Mouse (Mus musculus): ENCODE measurements around the gene Zfp607a.

DNA sequence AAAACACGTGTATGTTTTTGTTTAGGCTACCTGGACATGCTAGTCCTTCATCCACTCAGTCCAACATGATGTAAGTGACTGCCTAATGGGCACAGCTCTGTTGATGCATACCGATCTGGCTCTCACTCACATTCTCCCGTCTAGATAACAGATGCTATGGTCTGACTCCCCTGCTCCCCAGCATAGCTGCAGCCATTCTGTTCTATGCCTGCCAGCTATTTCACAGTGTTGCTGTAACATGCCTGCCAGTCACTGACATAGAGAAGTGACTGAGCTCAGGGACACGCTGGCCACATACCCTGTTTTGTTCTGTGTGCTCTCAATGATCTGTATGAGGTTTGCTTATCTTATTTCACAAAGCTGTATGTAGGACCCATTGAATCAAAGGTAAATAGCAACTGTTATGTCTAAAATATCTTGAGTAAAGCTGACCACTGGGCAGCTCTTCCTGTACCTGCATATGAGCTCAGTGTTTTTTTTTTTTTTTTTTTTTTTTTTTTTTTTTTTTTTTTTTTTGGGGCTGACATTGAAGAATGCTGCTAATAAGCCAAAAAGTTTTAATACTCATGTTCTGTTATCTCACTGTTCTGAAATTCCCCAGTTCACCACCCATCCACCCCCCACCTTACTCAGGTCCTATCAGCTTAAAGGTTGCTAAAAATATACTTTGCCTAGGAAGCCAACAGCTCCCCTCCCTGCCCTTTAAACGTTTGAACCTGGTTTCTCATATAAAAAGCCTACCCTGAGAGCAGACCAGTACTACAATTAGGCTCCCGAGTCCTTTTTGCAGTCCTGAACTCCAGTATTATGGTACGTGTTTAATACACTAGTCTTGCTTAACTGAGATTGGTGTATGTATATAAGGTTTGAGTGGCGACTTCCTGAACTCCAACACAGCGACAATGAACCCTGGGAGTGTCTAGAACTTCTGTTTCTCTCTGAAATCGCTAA is 2.2 kb downstream of the Zfp607a start:
- TF ChIP-seq CTCF (IDR thresholded peaks at IDR 0.05; ENCODE audit: low read depth) (no peak), EP300 (IDR thresholded peaks at IDR 0.05; ENCODE audit: low read depth) (no peak)
